Mouse (Mus musculus) small intestine, adult 2 months (tissue): ENCODE results near the gene Tcp11l2.

Source experiments
- CTCF ChIP-seq: fragments of 200-500 bp; IDR thresholded peaks from 2 replicates; pipeline ENCODE4 v1.5.1; 2012; ENCODE audit warnings: low read depth, mild to moderate bottlenecking, control low read depth, inconsistent platforms, low read length, moderate library complexity, mixed read lengths; ENCODE audit not compliant: insufficient replicate concordance, insufficient read length; ENCODE audit errors: extremely low read depth
- POLR2A ChIP-seq: fragments of 200-500 bp; IDR thresholded peaks from 2 replicates; pipeline ENCODE4 v1.6.1; 2012; ENCODE audit warnings: low read depth, mild to moderate bottlenecking, control low read depth, inconsistent platforms, low read length, moderate library complexity

DNA sequence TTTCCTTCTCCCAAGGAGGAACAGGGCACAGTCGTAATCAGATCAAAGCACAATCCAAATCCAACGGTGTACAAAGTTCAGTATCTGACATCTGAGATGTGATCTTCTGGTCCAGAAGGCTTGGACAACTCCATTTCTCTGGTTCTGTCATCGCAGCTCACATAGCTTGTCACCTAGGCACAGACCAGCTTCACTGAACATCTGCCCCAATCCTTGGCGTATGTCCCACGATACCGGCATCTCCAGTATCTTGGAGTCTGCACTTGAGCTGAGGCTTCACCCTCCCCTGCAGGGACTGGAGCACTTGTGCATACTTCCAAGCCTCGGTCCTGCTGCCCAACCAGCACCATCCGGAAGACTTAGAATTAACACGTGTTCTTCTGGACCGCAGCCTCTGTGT is 60.2 kb downstream of the Tcp11l2 start:
- no peak for TF ChIP-seq CTCF
- no peak for TF ChIP-seq POLR2A
